Mouse (Mus musculus) cerebellum, adult 2 months (tissue): ENCODE results near the gene Nt5c2.

Source experiments
- CTCF ChIP-seq: fragments of 200-500 bp; IDR thresholded peaks from 2 replicates; pipeline ENCODE4 v1.5.1; 2011; ENCODE audit warnings: low read depth, mild to moderate bottlenecking, control low read depth, low read length, moderate library complexity, borderline replicate concordance; ENCODE audit not compliant: insufficient read depth
- POLR2A ChIP-seq: fragments of 200-500 bp; IDR thresholded peaks from 2 replicates; pipeline ENCODE4 v1.6.1; 2011; ENCODE audit warnings: low read length, control low read depth, borderline replicate concordance; ENCODE audit not compliant: insufficient read depth

DNA sequence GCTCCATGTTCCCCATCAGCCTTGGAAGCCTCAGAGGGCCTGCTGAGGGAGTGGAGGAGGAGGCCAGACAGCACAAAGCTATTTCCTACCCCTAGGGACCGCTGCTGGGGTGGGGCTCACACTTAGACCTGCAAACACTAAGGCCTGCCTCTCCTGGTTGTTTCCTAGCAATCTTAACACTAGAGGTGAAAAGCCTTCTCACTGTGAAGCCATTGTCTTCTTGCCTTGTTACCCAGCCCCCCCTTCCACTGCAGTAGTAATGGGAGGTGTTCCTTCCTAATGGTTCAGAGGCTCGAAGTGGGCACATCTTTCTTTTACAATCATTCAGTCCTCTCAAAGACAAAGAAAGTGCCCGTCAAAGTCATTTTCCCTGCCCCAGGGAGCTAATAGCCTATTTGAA, 2.9 kb upstream of the Nt5c2 start:
- TF ChIP-seq POLR2A, result no peak
- no peak for TF ChIP-seq CTCF
